Comparison of ENCODE assay signal across 21 mouse cellular contexts in the genomic region with DNA sequence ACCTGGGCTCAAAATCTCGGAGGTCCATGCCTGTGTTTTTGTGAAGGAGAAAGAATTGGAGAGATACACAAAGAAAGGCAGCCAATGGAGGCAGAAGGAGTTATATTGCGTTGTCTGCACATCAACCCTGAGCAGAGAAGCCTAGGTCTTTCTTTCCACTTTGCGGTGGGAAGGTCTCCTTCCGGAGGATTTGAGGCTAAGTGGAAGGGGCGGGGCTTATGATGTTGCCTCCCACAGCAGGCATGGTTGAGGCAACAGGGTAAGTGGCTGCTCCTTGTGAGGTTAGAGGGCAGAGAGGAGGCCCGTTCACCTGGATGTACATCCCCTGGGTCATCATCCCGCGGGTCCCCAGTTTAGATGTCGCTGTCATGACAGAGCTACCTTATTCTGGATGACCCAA. TPM values are rescaled to one million over a fixed set of nuclear protein-coding genes. Genes with fewer than 3 reads are reported as not detected.
DNase-seq lines count a peak whose midpoint lies in the region; ATAC-seq lines count a peak whose summit lies in the region.
"Had no signal": no experiment of that assay in that cellular context is flagged by ENCODE, and none has a peak within 500 bp of the region (broad histone marks: within the 10 kb centered on the region; RNA-seq: fewer than 3 reads in every experiment).

No protein-coding gene starts in this region.

- peak; percentile 47 to 74; a peak in 3 of 4 replicates for ATAC-seq in hematopoietic stem cell, adult 5-6 weeks (replicated peaks in 1 of 2; ENCODE audit: insufficient read depth in 1 of 2, low FRiP score in 2 of 2, low TSS enrichment in 1 of 2, low read depth in 1 of 2, poor library complexity in 2 of 2, severe bottlenecking in 2 of 2)
- ATAC-seq: intestine, embryonic 15.5 days; liver, embryonic 12.5 days had no signal

- peak; percentile 71 for DNase-seq in CD4-positive, CD25-positive, alpha-beta regulatory T cell, adult 2 months (ENCODE audit: low read depth, low spot score)
- peak; percentile 63 for DNase-seq in R1 (ENCODE audit: low read depth, low spot score)
- peak; percentile 35 for DNase-seq in thymus, postnatal 25 days
- DNase-seq in urinary bladder, postnatal 36 days (ENCODE audit: low spot score in 2 of 2), result no peak
- DNase-seq in spleen, adult 18-20 months, result no peak
- no peak for DNase-seq in right cerebral cortex, postnatal 4 days
- DNase-seq: adrenal gland, postnatal 25 days; cerebellum, adult 9-10 months; gastrocnemius, postnatal 36 days; heart, postnatal 4 days; kidney, postnatal 36 days; lung, adult 18-20 months; lung, postnatal 14 days; midbrain, embryonic 14.5 days had no signal

RNA-seq across cellular contexts. Expression of a gene that starts 32.7 kb away (rescaled TPM):
- total RNA-seq in hematopoietic stem cell, adult 5-6 weeks (2017), result not detected in 2 replicates
- total RNA-seq: adrenal gland, postnatal 25 days; CH12.LX; gastrocnemius, adult 18-20 months; gastrocnemius, postnatal 36 days; heart, postnatal 4 days; left cerebral cortex, postnatal 14 days; MEL had no signal

RNA-seq across cellular contexts. Expression of a gene that starts 40.6 kb away (rescaled TPM):
- total RNA-seq in hematopoietic stem cell, adult 5-6 weeks (2017), result 5.0 and 9.5 TPM in 2 replicates
- total RNA-seq: MEL had no signal

Comparison
In these comparisons a context has a peak if more than half of its experiments do, and no peak if none do; other contexts are left out.
1. DNase-seq: peak in CD4-positive, CD25-positive, alpha-beta regulatory T cell, adult 2 months (single experiment), R1 (single experiment) and thymus, postnatal 25 days (single experiment); none in urinary bladder, postnatal 36 days (0 of 2), spleen, adult 18-20 months (0 of 2) and right cerebral cortex, postnatal 4 days (single experiment).